Mouse (Mus musculus) kidney, adult 2 months (tissue): ENCODE measurements around the gene Gm11238. TPM values are rescaled to one million over a fixed set of nuclear protein-coding genes. Genes with fewer than 3 reads are reported as not detected.
"Not testable (repeated sequence)": the region's sequence is repeated elsewhere in the genome, so short reads cannot be mapped to it uniquely, and the experiment has no call there.

Source experiments
- DNase-seq: peaks from one replicate; pipeline ENCODE4 v3.0.0; 2021
- H3K27ac ChIP-seq: fragments of 200-500 bp; 2 replicates; pipeline ENCODE4 v1.5.1; 2012; ENCODE audit warnings: low read depth, low read length, control low read depth, inconsistent platforms; ENCODE audit not compliant: insufficient read depth
- H3K27me3 ChIP-seq: fragments of 200-500 bp; replicated peaks from 2 replicates; pipeline ENCODE4 v1.6.1; 2012; ENCODE audit warnings: mild to moderate bottlenecking, moderate library complexity, low read length, inconsistent platforms; ENCODE audit not compliant: control insufficient read depth, insufficient read depth
- H3K36me3 ChIP-seq: fragments of 200-500 bp; 2 replicates; pipeline ENCODE4 v1.6.1; 2012; ENCODE audit warnings: mild to moderate bottlenecking, moderate library complexity, low read length, inconsistent platforms; ENCODE audit not compliant: control insufficient read depth, insufficient read depth
- H3K4me1 ChIP-seq: fragments of 200-500 bp; 2 replicates; pipeline ENCODE4 v1.6.1; 2011; ENCODE audit warnings: low read length; ENCODE audit not compliant: control insufficient read depth, insufficient read depth
- H3K4me3 ChIP-seq: fragments of 200-500 bp; 2 replicates; pipeline ENCODE4 v1.5.1; 2011; ENCODE audit warnings: mild to moderate bottlenecking, low read depth, low read length, control low read depth; ENCODE audit not compliant: insufficient read depth
- CTCF ChIP-seq: fragments of 200-500 bp; conservative IDR thresholded peaks from 2 replicates; pipeline ENCODE4 v1.5.1; 2011; ENCODE audit warnings: low read depth, mild to moderate bottlenecking, control low read depth, low read length, moderate library complexity, mixed read lengths; ENCODE audit not compliant: insufficient read depth, insufficient read length
- POLR2A ChIP-seq: fragments of 200-500 bp; IDR thresholded peaks from one replicate; pipeline ENCODE4 v1.6.1; 2011; ENCODE audit warnings: low read depth, low read length, control low read depth
- WGBS: fragments of 180-500 bp; shearing (Covaris S2); methylation state at CpG from one replicate; pipeline ENCODE4 v1.1.7; 2018; 5-methylcytosine and 5-hydroxymethylcytosine counted together
- polyA plus RNA-seq: library from polyadenylated mRNA; depleted of rRNA; stranded (reverse); fragments of >200 nt; gene quantifications from 2 replicates; pipeline ENCODE4 v1.2.3, GENCODE M21; 2012; rRNA removed

Gm11238 gene
- not detected in 2 replicates for polyA plus RNA-seq

DNA sequence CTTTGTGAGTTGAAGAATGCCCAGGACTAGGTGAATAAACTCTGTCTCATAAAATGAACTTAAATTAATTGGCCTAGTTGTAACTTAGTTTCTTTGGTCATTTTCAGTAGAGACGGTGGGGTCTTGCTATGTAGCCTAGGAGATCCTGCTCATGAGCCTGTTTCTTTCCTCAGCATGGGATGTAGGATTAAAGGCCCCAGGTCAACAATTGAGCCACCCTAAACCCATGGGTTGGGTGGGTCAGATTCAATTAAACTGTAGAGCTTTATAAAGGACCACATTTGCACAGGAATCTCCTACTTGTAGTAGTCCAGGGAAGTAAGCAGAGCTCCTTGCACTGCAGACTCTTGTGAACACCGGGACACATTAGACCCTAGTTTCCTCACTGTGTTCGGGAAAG lies at the start of gene Gm11238:
Gm11238 (plus strand) TSS at position 301 of the 400 bp plus-strand sequence.
- not testable (repeated sequence) for H3K4me3 ChIP-seq, DNase-seq, H3K27ac ChIP-seq, H3K36me3 ChIP-seq, H3K4me1 ChIP-seq, H3K27me3 ChIP-seq
- no CpG with 5 or more reads among the region's 3 CpGs for WGBS

DNA sequence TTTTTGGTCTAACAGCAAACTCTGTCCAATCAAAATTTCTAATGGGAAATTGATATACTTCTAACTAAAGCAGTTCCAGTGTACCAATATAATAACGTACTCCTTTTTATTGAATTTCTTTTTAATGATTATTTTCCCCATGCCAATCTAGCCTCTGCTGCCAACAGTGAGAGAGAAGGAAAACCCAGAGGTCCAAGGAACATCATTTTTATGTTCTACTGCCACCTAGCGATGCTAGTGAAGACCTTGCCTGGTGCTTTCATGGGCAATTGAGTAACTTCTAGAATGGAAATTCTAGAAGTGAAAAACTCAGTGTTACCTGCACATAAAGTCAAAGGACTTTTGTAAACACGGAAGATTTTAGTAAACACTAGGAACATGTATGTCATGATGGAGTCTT lies 8.4 kb upstream of the Gm11238 start:
- peak; percentile 43; the same call in 1 of the 2 replicates for TF ChIP-seq CTCF
- no peak for TF ChIP-seq POLR2A
- 5% methylated on average over 3 of the region's 3 CpGs for WGBS
- Histone ChIP-seq H3K36me3 (no peaks in the 10 kb centered on the region), H3K27ac (no peak overlapping the region), H3K4me3 (no peak overlapping the region), H3K4me1 (no peaks in the 10 kb centered on the region), H3K27me3 (no peaks in the 10 kb centered on the region)
- peak; percentile 23 for DNase-seq

DNA sequence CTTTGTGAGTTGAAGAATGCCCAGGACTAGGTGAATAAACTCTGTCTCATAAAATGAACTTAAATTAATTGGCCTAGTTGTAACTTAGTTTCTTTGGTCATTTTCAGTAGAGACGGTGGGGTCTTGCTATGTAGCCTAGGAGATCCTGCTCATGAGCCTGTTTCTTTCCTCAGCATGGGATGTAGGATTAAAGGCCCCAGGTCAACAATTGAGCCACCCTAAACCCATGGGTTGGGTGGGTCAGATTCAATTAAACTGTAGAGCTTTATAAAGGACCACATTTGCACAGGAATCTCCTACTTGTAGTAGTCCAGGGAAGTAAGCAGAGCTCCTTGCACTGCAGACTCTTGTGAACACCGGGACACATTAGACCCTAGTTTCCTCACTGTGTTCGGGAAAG lies 15.0 kb downstream of the Gm11238 start, which contains the start of gene Gm11237:
Gm11237 (plus strand) TSS at position 301 of the 400 bp plus-strand sequence.
- not testable (repeated sequence) for H3K36me3 ChIP-seq, H3K4me1 ChIP-seq, H3K4me3 ChIP-seq, H3K27me3 ChIP-seq, DNase-seq, H3K27ac ChIP-seq
- no CpG with 5 or more reads among the region's 3 CpGs for WGBS

DNA sequence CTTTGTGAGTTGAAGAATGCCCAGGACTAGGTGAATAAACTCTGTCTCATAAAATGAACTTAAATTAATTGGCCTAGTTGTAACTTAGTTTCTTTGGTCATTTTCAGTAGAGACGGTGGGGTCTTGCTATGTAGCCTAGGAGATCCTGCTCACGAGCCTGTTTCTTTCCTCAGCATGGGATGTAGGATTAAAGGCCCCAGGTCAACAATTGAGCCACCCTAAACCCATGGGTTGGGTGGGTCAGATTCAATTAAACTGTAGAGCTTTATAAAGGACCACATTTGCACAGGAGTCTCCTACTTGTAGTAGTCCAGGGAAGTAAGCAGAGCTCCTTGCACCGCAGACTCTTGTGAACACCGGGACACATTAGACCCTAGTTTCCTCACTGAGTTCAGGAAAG lies 30.1 kb downstream of the Gm11238 start, which contains the start of gene Gm11236:
Gm11236 (plus strand) TSS at position 301 of the 400 bp plus-strand sequence.
- H3K4me1 ChIP-seq, H3K4me3 ChIP-seq, H3K27ac ChIP-seq, DNase-seq, H3K36me3 ChIP-seq, H3K27me3 ChIP-seq: not testable (repeated sequence)
- no CpG with 5 or more reads among the region's 4 CpGs for WGBS

DNA sequence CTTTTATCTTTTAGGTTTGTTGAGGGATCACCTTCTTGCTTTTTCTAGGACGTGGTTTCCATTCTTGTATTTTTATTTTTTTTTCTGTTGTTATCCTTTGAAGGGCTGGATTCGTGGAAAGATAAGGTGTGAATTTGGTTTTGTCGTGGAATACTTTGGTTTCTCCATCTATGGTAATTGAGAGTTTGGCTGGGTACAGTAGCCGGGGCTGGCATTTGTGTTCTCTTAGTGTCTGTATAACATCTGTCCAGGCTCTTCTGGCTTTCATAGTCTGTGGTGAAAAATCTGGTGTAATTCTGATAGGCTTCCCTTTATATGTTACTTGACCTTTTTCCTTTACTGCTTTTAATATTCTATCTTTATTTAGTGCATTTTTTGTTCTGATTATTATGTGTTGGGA lies 54.2 kb downstream of the Gm11238 start:
- H3K36me3 ChIP-seq, H3K4me1 ChIP-seq, H3K4me3 ChIP-seq, DNase-seq, H3K27me3 ChIP-seq, H3K27ac ChIP-seq: not testable (repeated sequence)
- WGBS = 82% methylated on average over 4 of the region's 4 CpGs

DNA sequence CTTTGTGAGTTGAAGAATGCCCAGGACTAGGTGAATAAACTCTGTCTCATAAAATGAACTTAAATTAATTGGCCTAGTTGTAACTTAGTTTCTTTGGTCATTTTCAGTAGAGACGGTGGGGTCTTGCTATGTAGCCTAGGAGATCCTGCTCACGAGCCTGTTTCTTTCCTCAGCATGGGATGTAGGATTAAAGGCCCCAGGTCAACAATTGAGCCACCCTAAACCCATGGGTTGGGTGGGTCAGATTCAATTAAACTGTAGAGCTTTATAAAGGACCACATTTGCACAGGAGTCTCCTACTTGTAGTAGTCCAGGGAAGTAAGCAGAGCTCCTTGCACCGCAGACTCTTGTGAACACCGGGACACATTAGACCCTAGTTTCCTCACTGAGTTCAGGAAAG lies 60.4 kb downstream of the Gm11238 start, which contains the start of gene Gm11239:
Gm11239 (plus strand) TSS at position 301 of the 400 bp plus-strand sequence.
- DNase-seq, H3K27ac ChIP-seq, H3K27me3 ChIP-seq, H3K36me3 ChIP-seq, H3K4me1 ChIP-seq, H3K4me3 ChIP-seq: not testable (repeated sequence)
- WGBS = no CpG with 5 or more reads among the region's 4 CpGs

DNA sequence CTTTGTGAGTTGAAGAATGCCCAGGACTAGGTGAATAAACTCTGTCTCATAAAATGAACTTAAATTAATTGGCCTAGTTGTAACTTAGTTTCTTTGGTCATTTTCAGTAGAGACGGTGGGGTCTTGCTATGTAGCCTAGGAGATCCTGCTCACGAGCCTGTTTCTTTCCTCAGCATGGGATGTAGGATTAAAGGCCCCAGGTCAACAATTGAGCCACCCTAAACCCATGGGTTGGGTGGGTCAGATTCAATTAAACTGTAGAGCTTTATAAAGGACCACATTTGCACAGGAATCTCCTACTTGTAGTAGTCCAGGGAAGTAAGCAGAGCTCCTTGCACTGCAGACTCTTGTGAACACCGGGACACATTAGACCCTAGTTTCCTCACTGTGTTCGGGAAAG lies 75.5 kb downstream of the Gm11238 start, which contains the start of gene Gm428:
Gm428 (plus strand) TSS at position 301 of the 400 bp plus-strand sequence.
- 91% methylated on average over 2 of the region's 4 CpGs for WGBS
- H3K27me3 ChIP-seq, H3K4me1 ChIP-seq, H3K36me3 ChIP-seq, H3K4me3 ChIP-seq, DNase-seq, H3K27ac ChIP-seq: not testable (repeated sequence)

Other genes with a start within 250 kb of the Gm11238 start
- gene Gm11487, start 202.8 kb upstream of the Gm11238 start, polyA plus RNA-seq = not detected in 2 replicates
- gene Gm11237, start 15.1 kb downstream of the Gm11238 start, polyA plus RNA-seq = not detected in 2 replicates
- not detected in 2 replicates for gene Gm11236, start 30.2 kb downstream of the Gm11238 start, polyA plus RNA-seq
- not detected in 2 replicates for gene Gm11239, start 60.5 kb downstream of the Gm11238 start, polyA plus RNA-seq
- gene Gm428, start 75.6 kb downstream of the Gm11238 start, polyA plus RNA-seq = not detected in 2 replicates
- gene Rasef, start 183.1 kb downstream of the Gm11238 start, polyA plus RNA-seq = 0.61 and 0.71 TPM in 2 replicates